Mouse (Mus musculus) myocyte (in vitro differentiated cells): ENCODE measurements around the gene Kpna3. TPM values are rescaled to one million over a fixed set of nuclear protein-coding genes. Genes with fewer than 3 reads are reported as not detected.

ENCODE experiments used
- H3K27me3 ChIP-seq: one replicate; pipeline ENCODE4 v1.6.1; 2011; ENCODE audit not compliant: control insufficient read depth, insufficient read depth, insufficient read length
- H3K36me3 ChIP-seq: one replicate; pipeline ENCODE4 v1.6.1; 2011; ENCODE audit not compliant: control insufficient read depth, insufficient read depth
- H3K4me2 ChIP-seq: one replicate; pipeline ENCODE4 v1.6.1; 2011; ENCODE audit warnings: low read depth, control low read depth
- H3K4me3 ChIP-seq: one replicate; pipeline ENCODE4 v1.5.1; 2011; ENCODE audit warnings: mild to moderate bottlenecking, control low read depth, moderate library complexity
- H3K79me2 ChIP-seq: one replicate; pipeline ENCODE4 v1.6.1; 2011; ENCODE audit not compliant: control insufficient read depth, insufficient read depth
- H3ac ChIP-seq: one replicate; pipeline ENCODE4 v1.6.1; 2011; ENCODE audit not compliant: control insufficient read depth, insufficient read length
- CEBPB ChIP-seq: IDR thresholded peaks from 2 replicates; pipeline ENCODE4 v1.6.1; 2011; ENCODE audit warnings: mild to moderate bottlenecking, moderate library complexity; ENCODE audit not compliant: poor library complexity, insufficient read depth, severe bottlenecking
- E2F4 ChIP-seq: IDR thresholded peaks from one replicate; pipeline ENCODE4 v1.6.1; 2011; ENCODE audit warnings: mild to moderate bottlenecking, control low read depth, moderate library complexity; ENCODE audit not compliant: insufficient read depth
- MAX ChIP-seq: IDR thresholded peaks from one replicate; pipeline ENCODE4 v1.6.1; 2011; ENCODE audit warnings: low read depth, mild to moderate bottlenecking, control low read depth
- MYOD1 ChIP-seq, 3 experiments: IDR thresholded peaks; one replicate each; pipeline ENCODE4 v1.6.1; 2011; ENCODE audit warnings: control low read depth in 2 of 3, low read depth in 2 of 3, mild to moderate bottlenecking in 2 of 3, moderate library complexity in 1 of 3; ENCODE audit not compliant: insufficient read length in 2 of 3, control insufficient read depth in 1 of 3
- MYOG ChIP-seq, 3 experiments: IDR thresholded peaks; one replicate each; pipeline ENCODE4 v1.6.1; 2011; ENCODE audit warnings: control low read depth in 2 of 3, low read depth in 2 of 3, mild to moderate bottlenecking in 2 of 3; ENCODE audit not compliant: insufficient read length in 2 of 3, control insufficient read depth in 1 of 3, insufficient read depth in 1 of 3
- POLR2A ChIP-seq: IDR thresholded peaks from one replicate; pipeline ENCODE4 v1.6.1; 2011; ENCODE audit warnings: low read depth, mild to moderate bottlenecking, control low read depth, moderate library complexity; ENCODE audit not compliant: insufficient read length
- POLR2AphosphoS2 ChIP-seq: IDR thresholded peaks from one replicate; pipeline ENCODE4 v1.6.1; 2011; ENCODE audit warnings: low read depth, control low read depth; ENCODE audit not compliant: insufficient read length
- REST ChIP-seq: IDR thresholded peaks from one replicate; pipeline ENCODE4 v1.6.1; 2011; ENCODE audit warnings: mild to moderate bottlenecking, control low read depth, moderate library complexity; ENCODE audit not compliant: insufficient read depth, insufficient read length
- SRF ChIP-seq: IDR thresholded peaks from one replicate; pipeline ENCODE4 v1.6.1; 2011; ENCODE audit warnings: low read depth; ENCODE audit not compliant: control insufficient read depth, insufficient read length
- TCF12 ChIP-seq: IDR thresholded peaks from one replicate; pipeline ENCODE4 v1.6.1; 2011; ENCODE audit warnings: mild to moderate bottlenecking, control low read depth; ENCODE audit not compliant: poor library complexity, insufficient read depth, severe bottlenecking
- TCF3 ChIP-seq: IDR thresholded peaks from one replicate; pipeline ENCODE4 v1.6.1; 2011; ENCODE audit warnings: low read depth, control low read depth; ENCODE audit not compliant: insufficient read length
- USF1 ChIP-seq: IDR thresholded peaks from one replicate; pipeline ENCODE4 v1.6.1; 2011; ENCODE audit warnings: low read depth, mild to moderate bottlenecking, control low read depth, moderate library complexity
- polyA plus RNA-seq: library from polyadenylated mRNA; unstranded; fragments of >200 nt; fragmentation: generic; extraction: Trizol; gene quantifications from one replicate; pipeline ENCODE4 v1.2.1, GENCODE M21; 2012; ENCODE audit warnings: missing spikeins

Gene Kpna3
- polyA plus RNA-seq, 1 experiment, result 13.7 TPM

DNA sequence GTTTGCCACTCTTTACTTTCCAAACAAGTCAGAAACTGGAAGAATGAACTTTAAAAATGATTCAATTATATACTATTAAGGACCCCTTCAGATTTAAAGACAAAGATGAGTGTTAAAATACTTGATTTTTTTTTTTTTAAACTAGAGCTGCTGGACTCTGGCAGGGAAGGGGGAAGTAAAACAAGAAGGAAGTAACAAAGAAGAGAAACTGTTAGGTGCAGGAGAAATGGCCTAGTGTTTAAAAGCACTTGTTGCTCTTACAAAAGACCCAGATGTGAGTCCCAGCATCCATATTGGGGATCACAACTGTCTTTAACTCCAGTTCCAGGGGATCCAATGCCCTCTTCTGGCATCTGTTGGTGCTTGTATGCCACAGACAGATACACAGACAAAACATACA is 33.9 kb downstream of the Kpna3 start:
- Histone ChIP-seq H3K4me2 (no peak overlapping the region), H3K36me3 (peaks cover 7% of the 10 kb centered on the region), H3K79me2 (peaks cover 69% of the 10 kb centered on the region), H3K27me3 (no peaks in the 10 kb centered on the region), H3K4me3 (no peak overlapping the region), H3ac (no peak overlapping the region)
- TF ChIP-seq POLR2AphosphoS2 (no peak), TCF12 (no peak), E2F4 (no peak), SRF (no peak), MYOD1 (IDR thresholded peaks at IDR 0.05; ENCODE audit: control insufficient read depth in 1 of 3, insufficient read length in 2 of 3, low read depth in 2 of 3) (no peak)

DNA sequence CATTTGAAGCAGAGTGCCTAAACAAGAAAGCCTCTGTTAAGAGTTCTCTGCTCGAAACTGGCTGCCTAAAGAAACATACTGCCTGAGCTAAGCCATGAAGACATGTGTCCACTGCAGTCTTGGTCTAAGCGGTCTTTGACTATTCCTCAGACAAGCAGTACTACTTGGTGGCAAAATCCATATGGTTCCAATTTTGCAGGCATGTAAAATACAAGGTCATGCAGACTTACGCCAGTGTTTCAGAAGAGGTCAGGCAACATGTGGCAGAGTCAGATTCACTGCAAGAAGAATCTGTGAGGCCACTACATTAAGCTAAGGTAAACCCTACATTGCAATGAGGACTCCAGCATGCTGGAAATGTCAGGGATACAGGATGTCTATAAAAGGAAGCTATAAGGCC is 34.7 kb downstream of the Kpna3 start:
- TF ChIP-seq TCF3 (no peak), TCF12 (no peak), SRF (no peak), POLR2A (no peak), MYOD1 (IDR thresholded peaks at IDR 0.05; ENCODE audit: control insufficient read depth in 1 of 3, insufficient read length in 2 of 3, low read depth in 2 of 3) (no peak), USF1 (no peak), MAX (no peak), REST (no peak), POLR2AphosphoS2 (no peak), E2F4 (no peak), CEBPB (no peak), MYOG (IDR thresholded peaks at IDR 0.05; ENCODE audit: control insufficient read depth in 1 of 3, insufficient read depth in 1 of 3, insufficient read length in 2 of 3, low read depth in 2 of 3) (no peak)
- H3K36me3 ChIP-seq, result peaks cover 10% of the 10 kb centered on the region
- no peak overlapping the region for H3K4me2 ChIP-seq
- H3K4me3 ChIP-seq, result no peak overlapping the region
- no peaks in the 10 kb centered on the region for H3K27me3 ChIP-seq
- peaks cover 61% of the 10 kb centered on the region for H3K79me2 ChIP-seq
- H3ac ChIP-seq, result no peak overlapping the region

DNA sequence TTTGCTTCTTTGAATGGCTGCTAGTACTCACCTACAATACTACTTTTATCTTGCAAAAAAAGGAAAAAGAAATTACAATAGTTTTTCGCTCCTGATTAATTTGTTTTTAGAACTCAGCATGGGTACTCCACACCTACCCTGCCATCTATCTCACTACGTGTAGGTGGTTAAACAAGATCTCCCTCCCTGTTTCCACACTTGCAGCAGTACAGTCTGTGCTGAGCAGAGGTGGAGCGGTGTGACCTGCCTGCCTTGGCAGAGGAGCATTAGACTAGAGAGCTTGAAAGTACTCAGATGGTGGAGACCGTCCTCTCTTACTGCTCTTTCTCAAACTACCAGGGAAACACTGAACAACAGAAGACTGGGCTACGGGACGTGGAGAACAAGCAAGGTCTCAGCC is 44.9 kb downstream of the Kpna3 start:
- Histone ChIP-seq H3ac (no peak overlapping the region), H3K27me3 (no peaks in the 10 kb centered on the region), H3K4me3 (no peak overlapping the region), H3K36me3 (peaks cover 21% of the 10 kb centered on the region), H3K4me2 (no peak overlapping the region), H3K79me2 (no peaks in the 10 kb centered on the region)
- TF ChIP-seq MYOD1 (IDR thresholded peaks at IDR 0.05; ENCODE audit: control insufficient read depth in 1 of 3, insufficient read length in 2 of 3, low read depth in 2 of 3) (no peak), REST (no peak), POLR2A (no peak), POLR2AphosphoS2 (no peak), MYOG (IDR thresholded peaks at IDR 0.05; ENCODE audit: control insufficient read depth in 1 of 3, insufficient read depth in 1 of 3, insufficient read length in 2 of 3, low read depth in 2 of 3) (no peak), USF1 (no peak), TCF3 (no peak), TCF12 (no peak), CEBPB (no peak), SRF (no peak), MAX (no peak), E2F4 (no peak)

DNA sequence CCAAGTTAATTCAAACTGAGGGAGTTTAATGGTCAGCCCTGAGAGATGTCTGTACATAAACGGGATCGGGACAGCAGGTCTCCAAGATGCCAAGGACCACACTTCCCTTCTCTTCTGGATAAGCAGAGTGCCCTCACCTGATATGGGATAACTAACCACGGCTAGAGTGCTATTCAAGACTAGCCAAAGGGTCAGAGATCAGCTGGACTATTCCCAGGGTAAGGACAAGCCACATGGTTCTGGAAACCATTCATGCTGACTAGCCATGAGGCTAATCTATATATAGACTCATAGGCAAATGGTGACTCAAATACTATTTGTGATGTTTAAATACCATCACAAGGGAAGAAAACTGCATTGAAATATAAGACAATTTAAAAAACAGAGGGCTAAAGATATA is 49.1 kb downstream of the Kpna3 start:
- Histone ChIP-seq H3K4me2 (no peak overlapping the region), H3ac (no peak overlapping the region), H3K27me3 (no peaks in the 10 kb centered on the region), H3K4me3 (no peak overlapping the region), H3K79me2 (no peaks in the 10 kb centered on the region), H3K36me3 (peaks cover 15% of the 10 kb centered on the region)
- TF ChIP-seq MYOD1 (IDR thresholded peaks at IDR 0.05; ENCODE audit: control insufficient read depth in 1 of 3, insufficient read length in 2 of 3, low read depth in 2 of 3) (no peak), TCF3 (no peak), MYOG (IDR thresholded peaks at IDR 0.05; ENCODE audit: control insufficient read depth in 1 of 3, insufficient read depth in 1 of 3, insufficient read length in 2 of 3, low read depth in 2 of 3) (no peak), USF1 (no peak), E2F4 (no peak), TCF12 (no peak), CEBPB (no peak), SRF (no peak), REST (no peak)

DNA sequence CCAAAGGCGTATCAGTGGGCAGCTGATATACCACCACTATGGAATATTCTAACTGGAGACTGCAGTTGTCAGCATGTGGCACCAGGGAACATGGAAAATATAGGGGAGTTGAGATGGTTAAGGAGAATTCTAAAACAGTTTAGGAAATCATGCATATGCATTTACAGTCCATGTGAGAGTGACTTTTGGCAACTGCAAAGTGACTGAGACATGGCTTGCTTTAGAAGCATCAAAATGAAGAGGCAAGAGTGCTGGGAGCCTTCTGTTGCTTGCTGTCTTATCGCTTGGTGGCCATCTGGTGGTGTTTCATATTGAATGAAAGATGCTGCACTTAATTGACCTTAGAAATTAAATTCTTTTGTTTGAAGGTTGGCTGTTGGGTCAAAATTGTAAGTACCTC is 72.4 kb downstream of the Kpna3 start:
- TF ChIP-seq SRF (no peak), TCF3 (no peak), CEBPB (no peak), E2F4 (no peak), MYOG (IDR thresholded peaks at IDR 0.05; ENCODE audit: control insufficient read depth in 1 of 3, insufficient read depth in 1 of 3, insufficient read length in 2 of 3, low read depth in 2 of 3) (no peak), POLR2A (no peak), MYOD1 (IDR thresholded peaks at IDR 0.05; ENCODE audit: control insufficient read depth in 1 of 3, insufficient read length in 2 of 3, low read depth in 2 of 3) (no peak), POLR2AphosphoS2 (no peak), USF1 (no peak), REST (no peak), MAX (no peak), TCF12 (no peak)
- Histone ChIP-seq H3K79me2 (no peaks in the 10 kb centered on the region), H3K27me3 (no peaks in the 10 kb centered on the region), H3K4me3 (no peak overlapping the region), H3K4me2 (no peak overlapping the region), H3K36me3 (peaks cover 41% of the 10 kb centered on the region), H3ac (no peak overlapping the region)
